Mouse (Mus musculus): Measurements from ENCODE around the gene Yrdc. TPM values are rescaled to one million over a fixed set of nuclear protein-coding genes. Genes with fewer than 3 reads are reported as not detected.

The Yrdc gene
- polyA plus RNA-seq, 1 experiment, result 27.6 TPM

DNA sequence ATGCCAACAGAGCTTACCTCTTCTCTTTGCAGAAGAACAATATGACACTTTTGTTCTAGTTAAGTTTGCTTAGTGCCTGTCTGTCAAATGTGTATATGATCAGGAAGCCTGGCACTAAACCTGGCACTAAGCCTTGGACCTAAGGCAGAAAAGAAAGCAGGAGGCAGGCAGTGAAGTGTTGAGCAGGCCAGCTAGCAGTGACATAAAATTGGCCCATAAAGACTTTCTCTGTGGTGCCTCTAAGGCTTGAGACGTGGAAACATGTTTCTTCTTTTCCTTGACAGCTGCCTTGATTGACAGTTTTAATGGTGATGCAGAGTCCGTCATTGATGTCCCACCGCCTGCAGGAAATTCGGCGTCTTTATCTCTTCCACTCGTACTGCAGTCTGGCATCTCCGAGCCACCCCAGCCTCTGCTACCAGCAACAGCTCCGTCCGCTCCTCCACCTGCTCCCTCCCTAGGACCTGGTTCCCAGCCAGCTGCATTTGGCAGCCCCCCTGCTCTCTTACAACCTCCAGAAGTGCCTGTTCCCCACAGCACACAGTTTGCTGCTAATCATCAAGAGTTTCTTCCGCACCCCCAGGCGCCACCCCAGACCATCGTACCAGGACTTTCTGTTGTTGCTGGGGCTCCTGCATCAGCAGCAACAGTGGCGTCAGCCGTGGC, 12.3 kb upstream of the Yrdc start:
- whole genome bisulfite sequencing, result 84% methylated on average over 14 of the region's 14 CpGs
- TF ChIP-seq POLR2A (IDR thresholded peaks at IDR 0.05; ENCODE audit: borderline replicate concordance, control insufficient read depth, low read depth, low read length) (no peak), CTCF (IDR thresholded peaks at IDR 0.05; ENCODE audit: control insufficient read depth, insufficient read depth, low read length) (no peak)
- Histone ChIP-seq H3K4me1 (ENCODE audit: control insufficient read depth, insufficient read depth, low read length) (no peaks in the 10 kb centered on the region), H3K27ac (ENCODE audit: control insufficient read depth, insufficient read depth, low read depth, low read length, poor library complexity) (no peak overlapping the region), H3K4me3 (replicated peaks; ENCODE audit: control insufficient read depth, low read depth, low read length) (no peak overlapping the region)

DNA sequence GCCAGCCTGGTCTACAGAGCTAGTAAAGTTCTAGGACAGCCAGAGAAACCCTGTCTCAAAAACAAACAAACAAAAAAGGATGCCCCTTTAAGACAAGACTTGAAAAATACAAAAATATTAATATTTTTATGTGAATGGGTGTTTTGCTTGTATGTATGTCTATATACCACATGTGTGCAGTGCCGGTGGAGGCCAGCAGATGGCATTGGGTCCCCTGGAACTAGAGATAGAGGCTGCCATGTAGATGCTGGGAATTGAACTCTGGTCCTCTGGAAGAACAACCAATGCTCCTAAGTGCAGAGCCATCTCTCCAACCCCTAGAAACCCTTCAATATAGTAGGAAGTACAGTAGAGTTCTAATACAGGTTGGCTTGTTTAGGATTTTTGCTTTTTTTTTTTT, 9.5 kb upstream of the Yrdc start:
- Histone ChIP-seq H3K4me1 (ENCODE audit: control insufficient read depth, insufficient read depth, low read length) (no peaks in the 10 kb centered on the region), H3K27ac (ENCODE audit: control insufficient read depth, insufficient read depth, low read depth, low read length, poor library complexity) (no peak overlapping the region), H3K4me3 (replicated peaks; ENCODE audit: control insufficient read depth, low read depth, low read length) (no peak overlapping the region)
- TF ChIP-seq POLR2A (IDR thresholded peaks at IDR 0.05; ENCODE audit: borderline replicate concordance, control insufficient read depth, low read depth, low read length) (no peak), CTCF (IDR thresholded peaks at IDR 0.05; ENCODE audit: control insufficient read depth, insufficient read depth, low read length) (peak; percentile 33; the same call in 1 of the 2 replicates)
- 100% methylated on average over 1 of the region's 1 CpGs for WGBS

DNA sequence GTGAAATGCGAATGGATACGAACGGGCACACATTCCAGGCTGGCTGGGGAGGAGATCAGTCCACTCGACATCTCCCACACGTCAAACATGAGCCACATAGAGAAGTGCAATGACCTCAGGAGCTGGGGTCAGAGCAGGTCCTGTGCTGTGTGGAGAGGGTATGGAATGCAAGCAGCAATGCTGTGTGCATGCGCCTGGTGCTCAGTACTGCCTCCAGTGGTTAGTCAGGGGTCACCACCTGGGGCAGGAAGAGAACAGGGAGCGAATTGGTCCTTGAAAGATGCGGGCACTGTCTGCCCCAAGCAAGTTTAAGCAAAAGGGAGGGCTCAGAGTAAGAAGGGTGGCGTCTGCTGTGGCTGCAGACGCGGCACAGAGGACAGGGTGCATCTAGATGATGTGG, 7.0 kb upstream of the Yrdc start:
- no peaks in the 10 kb centered on the region for H3K4me1 ChIP-seq (ENCODE audit: control insufficient read depth, insufficient read depth, low read length)
- no peak overlapping the region for H3K27ac ChIP-seq (ENCODE audit: control insufficient read depth, insufficient read depth, low read depth, low read length, poor library complexity)
- no peak for TF ChIP-seq POLR2A (IDR thresholded peaks at IDR 0.05; ENCODE audit: borderline replicate concordance, control insufficient read depth, low read depth, low read length)
- TF ChIP-seq CTCF (IDR thresholded peaks at IDR 0.05; ENCODE audit: control insufficient read depth, insufficient read depth, low read length), result peak; percentile 88
- no peak overlapping the region for H3K4me3 ChIP-seq (replicated peaks; ENCODE audit: control insufficient read depth, low read depth, low read length)
- 76% methylated on average over 11 of the region's 11 CpGs for WGBS

DNA sequence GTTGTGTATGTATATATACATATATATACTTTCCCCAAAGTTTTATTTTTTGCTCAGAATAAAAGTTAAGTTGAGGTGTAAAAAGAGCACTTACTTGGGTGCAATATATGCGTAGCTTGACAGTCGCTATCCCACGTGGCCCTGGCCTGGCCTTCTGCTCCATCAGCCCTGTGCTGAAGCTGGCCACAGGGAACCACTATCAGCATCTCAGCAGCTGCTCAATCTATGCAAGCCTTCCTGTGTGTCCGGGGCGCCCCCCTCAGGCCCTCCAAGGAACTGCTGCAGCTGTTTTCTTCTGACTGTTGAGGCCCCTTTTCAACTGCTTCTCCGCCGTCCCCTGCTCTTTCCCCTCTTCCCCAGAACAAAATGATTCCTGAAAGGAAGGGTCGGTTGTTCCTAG, 2.9 kb upstream of the Yrdc start:
- H3K27ac ChIP-seq (ENCODE audit: control insufficient read depth, insufficient read depth, low read depth, low read length, poor library complexity), result no peak overlapping the region
- H3K4me3 ChIP-seq (replicated peaks; ENCODE audit: control insufficient read depth, low read depth, low read length), result no peak overlapping the region
- H3K4me1 ChIP-seq (ENCODE audit: control insufficient read depth, insufficient read depth, low read length), result no peaks in the 10 kb centered on the region
- WGBS, result 12% methylated on average over 8 of the region's 8 CpGs
- TF ChIP-seq POLR2A (IDR thresholded peaks at IDR 0.05; ENCODE audit: borderline replicate concordance, control insufficient read depth, low read depth, low read length) (no peak), CTCF (IDR thresholded peaks at IDR 0.05; ENCODE audit: control insufficient read depth, insufficient read depth, low read length) (peak; percentile 75)

DNA sequence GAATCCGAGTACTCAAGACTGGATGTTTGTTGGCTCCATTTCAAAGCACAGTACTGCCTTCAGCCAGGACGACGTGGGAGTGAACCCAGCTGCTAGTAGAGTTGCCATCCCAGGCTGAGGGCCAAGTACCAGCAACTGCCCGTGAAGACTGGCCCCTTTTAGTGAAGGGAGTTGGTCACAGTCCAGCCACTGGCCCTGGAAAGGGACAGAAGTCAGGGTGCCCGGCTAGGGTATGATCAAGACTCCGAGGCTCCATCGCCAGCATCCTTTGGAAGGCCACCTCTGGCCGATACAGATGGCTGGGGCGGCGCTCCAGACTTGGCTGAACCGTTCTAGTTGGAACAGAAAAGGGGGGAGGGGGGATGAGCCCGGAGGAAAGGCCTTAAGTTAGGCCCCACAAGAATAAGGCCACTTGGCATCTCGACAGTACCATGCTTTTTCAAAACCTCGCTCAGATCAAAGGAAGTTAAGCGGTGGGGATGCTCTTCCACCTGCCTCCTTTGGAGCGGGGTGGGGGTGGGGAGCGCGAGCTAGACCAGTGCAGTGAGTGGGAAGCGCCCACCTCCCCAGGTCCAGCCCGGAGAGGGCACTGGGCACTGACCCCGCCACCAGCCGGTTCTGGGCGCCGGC, 733 bp upstream of the Yrdc start:
- H3K4me1 ChIP-seq (ENCODE audit: control insufficient read depth, insufficient read depth, low read length), result no peaks in the 10 kb centered on the region
- peak overlapping the region; percentile 69 for H3K4me3 ChIP-seq (replicated peaks; ENCODE audit: control insufficient read depth, low read depth, low read length)
- no peak for TF ChIP-seq CTCF (IDR thresholded peaks at IDR 0.05; ENCODE audit: control insufficient read depth, insufficient read depth, low read length)
- TF ChIP-seq POLR2A (IDR thresholded peaks at IDR 0.05; ENCODE audit: borderline replicate concordance, control insufficient read depth, low read depth, low read length), result no peak
- H3K27ac ChIP-seq (ENCODE audit: control insufficient read depth, insufficient read depth, low read depth, low read length, poor library complexity), result peak overlapping the region; percentile 91; the same call in 1 of the 2 replicates
- WGBS, result 12% methylated on average over 24 of the region's 24 CpGs

DNA sequence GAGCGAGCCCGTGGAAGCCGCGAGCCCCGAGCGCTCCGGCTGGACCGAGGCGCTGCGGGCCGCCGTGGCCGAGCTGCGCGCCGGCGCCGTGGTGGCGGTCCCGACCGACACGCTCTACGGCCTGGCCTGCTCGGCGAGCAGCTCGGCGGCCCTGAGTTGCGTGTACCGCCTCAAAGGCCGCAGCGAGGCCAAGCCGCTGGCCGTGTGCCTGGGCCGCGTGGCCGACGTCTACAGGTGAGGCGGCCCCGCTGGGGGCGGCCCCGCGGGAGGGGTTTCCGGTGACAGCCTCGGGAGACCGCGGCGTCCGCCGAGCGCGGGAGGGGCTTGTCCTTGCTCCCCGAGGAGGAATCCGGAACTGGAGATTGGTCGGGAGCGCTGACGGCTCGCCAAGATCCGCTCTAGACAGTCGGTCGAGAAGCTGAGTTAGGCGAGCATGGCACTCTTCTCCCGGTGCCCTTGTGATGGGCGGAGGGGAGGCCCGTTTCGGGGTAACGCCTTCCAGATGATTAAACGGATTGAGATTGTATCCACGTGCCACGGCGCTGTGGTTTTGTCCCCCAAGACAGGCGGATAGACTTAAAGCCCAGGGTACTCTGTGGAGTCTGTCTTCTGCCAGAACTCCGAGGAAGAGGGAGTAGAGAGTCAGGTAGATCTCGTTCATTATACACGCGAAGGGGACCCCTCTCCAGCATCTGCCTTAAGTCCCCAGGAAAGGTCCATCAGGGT, 617 bp downstream of the Yrdc start, which contains the start of gene 1110065P20Rik:
1110065P20Rik (minus strand) TSS at position 264 of the 726 bp plus-strand sequence.
- H3K4me1 ChIP-seq (ENCODE audit: control insufficient read depth, insufficient read depth, low read length), result no peaks in the 10 kb centered on the region
- WGBS, result under 1% methylated on average over 75 of the region's 75 CpGs
- H3K27ac ChIP-seq (ENCODE audit: control insufficient read depth, insufficient read depth, low read depth, low read length, poor library complexity), result peak within 1 kb of the TSS; percentile 91
- peak within 1 kb of the TSS; percentile 69 for H3K4me3 ChIP-seq (replicated peaks; ENCODE audit: control insufficient read depth, low read depth, low read length)
- TF ChIP-seq CTCF (IDR thresholded peaks at IDR 0.05; ENCODE audit: control insufficient read depth, insufficient read depth, low read length), result no peak
- TF ChIP-seq POLR2A (IDR thresholded peaks at IDR 0.05; ENCODE audit: borderline replicate concordance, control insufficient read depth, low read depth, low read length), result no peak

DNA sequence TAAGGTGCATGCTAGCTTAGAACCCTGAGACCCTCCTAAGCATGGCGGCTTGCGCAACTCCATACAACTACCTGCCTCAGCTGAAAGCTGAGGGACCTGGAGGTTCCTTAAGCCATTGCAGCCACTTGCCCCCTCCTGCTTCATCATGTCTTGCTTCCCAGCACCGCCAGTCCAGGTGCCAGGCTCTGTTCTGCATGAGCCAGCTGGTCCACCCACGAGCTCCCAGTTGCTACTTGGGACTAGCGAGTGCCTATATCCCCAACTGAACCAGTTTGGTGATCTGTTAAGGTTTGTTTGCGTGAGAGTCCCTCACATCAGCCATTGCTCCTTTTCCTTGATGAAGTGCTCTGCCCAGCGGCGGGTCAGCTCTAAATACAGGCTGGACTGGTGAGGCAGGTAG, 5.8 kb downstream of the Yrdc start:
- H3K27ac ChIP-seq (ENCODE audit: control insufficient read depth, insufficient read depth, low read depth, low read length, poor library complexity), result no peak overlapping the region
- no peaks in the 10 kb centered on the region for H3K4me1 ChIP-seq (ENCODE audit: control insufficient read depth, insufficient read depth, low read length)
- TF ChIP-seq POLR2A (IDR thresholded peaks at IDR 0.05; ENCODE audit: borderline replicate concordance, control insufficient read depth, low read depth, low read length) (no peak), CTCF (IDR thresholded peaks at IDR 0.05; ENCODE audit: control insufficient read depth, insufficient read depth, low read length) (no peak)
- WGBS, result 81% methylated on average over 8 of the region's 8 CpGs
- H3K4me3 ChIP-seq (replicated peaks; ENCODE audit: control insufficient read depth, low read depth, low read length), result no peak overlapping the region

DNA sequence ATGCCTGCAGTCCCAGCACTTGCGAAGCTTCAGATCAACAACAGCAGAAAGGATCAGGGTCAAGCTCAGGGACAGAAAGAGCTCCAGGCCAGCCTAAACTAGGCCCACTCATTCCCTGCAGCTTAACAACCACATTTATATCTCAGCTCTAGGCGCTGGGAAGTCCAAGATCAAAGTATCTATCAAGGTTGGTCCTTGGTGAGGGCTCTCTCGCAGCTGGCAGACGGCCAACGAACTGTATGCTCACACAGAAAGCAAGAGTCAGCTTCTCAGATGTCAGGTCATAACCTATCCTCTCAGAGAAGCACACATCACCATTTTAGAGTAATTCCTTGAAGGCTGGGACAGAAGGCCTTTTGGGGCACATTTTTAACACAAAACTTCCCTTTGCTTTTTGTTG, 7.9 kb downstream of the Yrdc start:
- no peaks in the 10 kb centered on the region for H3K4me1 ChIP-seq (ENCODE audit: control insufficient read depth, insufficient read depth, low read length)
- TF ChIP-seq POLR2A (IDR thresholded peaks at IDR 0.05; ENCODE audit: borderline replicate concordance, control insufficient read depth, low read depth, low read length) (no peak), CTCF (IDR thresholded peaks at IDR 0.05; ENCODE audit: control insufficient read depth, insufficient read depth, low read length) (no peak)
- no peak overlapping the region for H3K4me3 ChIP-seq (replicated peaks; ENCODE audit: control insufficient read depth, low read depth, low read length)
- 81% methylated on average over 5 of the region's 5 CpGs for WGBS
- H3K27ac ChIP-seq (ENCODE audit: control insufficient read depth, insufficient read depth, low read depth, low read length, poor library complexity), result no peak overlapping the region
